Mouse (Mus musculus) heart, embryonic 11.5 days (tissue): Measurements from ENCODE around the gene Fam214b. TPM values are rescaled to one million over a fixed set of nuclear protein-coding genes. Genes with fewer than 3 reads are reported as not detected.
"Not testable (repeated sequence)": the region's sequence is repeated elsewhere in the genome, so short reads cannot be mapped to it uniquely, and the experiment has no call there.

Experiments
- ATAC-seq: fragments of 200-750 bp; cut with Nextera tagmentation; replicated peaks from 2 replicates; pipeline ENCODE4 v1.8.0; 2017; ENCODE audit warnings: moderate library complexity; ENCODE audit not compliant: insufficient number of reproducible peaks, low FRiP score, low TSS enrichment
- H3K27ac ChIP-seq: fragments of 300-500 bp; sonication (generic); 2 replicates; pipeline ENCODE4 v1.5.1; 2014; ENCODE audit warnings: mild to moderate bottlenecking, low read depth, low read length
- H3K27me3 ChIP-seq: fragments of 300-500 bp; sonication (generic); 2 replicates; pipeline ENCODE4 v1.6.1; 2014; ENCODE audit warnings: mild to moderate bottlenecking, low read length, mixed read lengths; ENCODE audit not compliant: control insufficient read depth, insufficient read depth
- H3K36me3 ChIP-seq: fragments of 300-500 bp; sonication (generic); 2 replicates; pipeline ENCODE4 v1.6.1; 2014; ENCODE audit warnings: mild to moderate bottlenecking, low read length, moderate library complexity, mixed read lengths; ENCODE audit not compliant: control insufficient read depth, insufficient read depth
- H3K4me1 ChIP-seq: fragments of 300-500 bp; sonication (generic); 2 replicates; pipeline ENCODE4 v1.6.1; 2014; ENCODE audit warnings: low read length; ENCODE audit not compliant: control insufficient read depth, insufficient read depth
- H3K4me2 ChIP-seq: fragments of 300-500 bp; sonication (generic); 2 replicates; pipeline ENCODE4 v1.6.1; 2014; ENCODE audit warnings: mild to moderate bottlenecking, moderate library complexity
- H3K4me3 ChIP-seq: fragments of 300-500 bp; sonication (generic); 2 replicates; pipeline ENCODE4 v1.5.1; 2014; ENCODE audit warnings: low read depth, low read length
- H3K9ac ChIP-seq: fragments of 300-500 bp; sonication (generic); 2 replicates; pipeline ENCODE4 v1.6.1; 2014; ENCODE audit warnings: mild to moderate bottlenecking, low read depth, low read length, moderate library complexity
- H3K9me3 ChIP-seq: fragments of 300-500 bp; sonication (generic); replicated peaks from 2 replicates; pipeline ENCODE4 v1.6.1; 2016; ENCODE audit warnings: low read length; ENCODE audit not compliant: control insufficient read depth
- WGBS: fragments of 180-500 bp; shearing (Covaris S2); extraction: QIAGEN DNeasy Blood & Tissue Kit; methylation state at CpG from one replicate; pipeline ENCODE4 v1.1.7; 2014; ENCODE audit not compliant: insufficient replicate concordance; 5-methylcytosine and 5-hydroxymethylcytosine counted together
- polyA plus RNA-seq: library from polyadenylated mRNA; unstranded; fragments of >200 nt; fragmentation: Nextera tagmentation; extraction: Ambion mirVana; gene quantifications from 2 replicates; pipeline ENCODE4 v1.2.1, GENCODE M21; 2014

The Fam214b gene
- polyA plus RNA-seq, 1 experiment from 2014 or later, result 10.8 TPM

DNA sequence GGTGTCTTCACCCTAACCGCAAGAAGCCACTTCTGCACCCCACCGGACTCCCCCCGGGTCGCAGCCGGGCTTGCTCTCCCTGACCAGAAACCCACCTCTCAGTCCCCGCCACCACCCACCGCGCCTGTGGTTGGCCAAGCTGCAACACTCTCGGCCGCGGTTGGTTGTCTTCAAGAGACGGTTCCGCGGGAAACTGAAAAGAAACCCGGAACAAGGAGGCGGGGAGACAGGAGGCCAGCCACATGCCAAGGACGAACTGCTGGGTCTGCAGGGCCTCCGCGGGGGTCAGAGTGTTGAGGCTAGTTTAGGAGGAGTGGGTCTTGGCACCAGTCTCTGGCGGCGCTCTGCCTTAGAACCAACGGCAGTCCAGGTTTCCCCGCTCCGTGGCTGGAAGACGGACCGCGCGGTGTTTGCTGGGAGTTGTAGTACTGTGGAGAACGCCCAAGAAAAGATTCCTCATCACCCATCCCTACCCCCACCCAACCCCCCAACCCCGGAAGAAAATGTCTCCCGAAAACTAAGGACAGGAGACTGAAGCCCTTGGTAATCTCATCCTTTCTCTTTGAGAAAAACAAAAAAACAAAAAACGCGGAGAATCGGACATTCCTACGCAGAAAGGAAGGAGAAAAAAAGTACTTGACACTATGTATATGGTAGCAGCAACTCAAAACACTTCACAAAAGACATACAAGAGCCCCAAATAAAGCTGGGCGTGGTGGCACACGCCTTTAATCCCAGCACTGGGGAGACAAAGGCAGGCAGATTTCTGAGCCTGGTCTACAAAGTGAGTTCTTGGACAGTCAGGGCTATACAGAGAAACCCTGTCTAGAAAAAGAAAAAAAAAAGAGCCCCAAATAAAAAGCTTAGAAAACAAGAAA lies 35.6 kb downstream of the Fam214b start, which contains the start of gene Fancg:
Fancg (minus strand) TSS at position 346 of the 878 bp plus-strand sequence.
- H3K9me3 ChIP-seq, result no peaks in the 10 kb centered on the region
- H3K36me3 ChIP-seq, result no peaks in the 10 kb centered on the region
- peak within 1 kb of the TSS; percentile 46 for H3K27ac ChIP-seq
- ATAC-seq, result peak; percentile 83
- peak within 1 kb of the TSS; percentile 76 for H3K9ac ChIP-seq
- WGBS, result 2% methylated on average over 37 of the region's 37 CpGs
- H3K4me3 ChIP-seq, result peak within 1 kb of the TSS; percentile 71
- peak within 1 kb of the TSS; percentile 78 for H3K4me2 ChIP-seq
- H3K27me3 ChIP-seq, result no peaks in the 10 kb centered on the region
- H3K4me1 ChIP-seq, result peaks cover 7% of the 10 kb centered on the region; the same call in 1 of the 2 replicates

GRCm38 (mm10) chr4:43005765-43006164 lies 40.3 kb downstream of the Fam214b start:
- Histone ChIP-seq H3K9me3 (no peaks in the 10 kb centered on the region), H3K27ac (no peak overlapping the region), H3K9ac (no peak overlapping the region), H3K4me3 (no peak overlapping the region), H3K4me1 (peaks cover 7% of the 10 kb centered on the region; the same call in 1 of the 2 replicates), H3K4me2 (no peak overlapping the region), H3K36me3 (no peaks in the 10 kb centered on the region), H3K27me3 (no peaks in the 10 kb centered on the region)
- WGBS, result 53% methylated on average over 2 of the region's 2 CpGs
- ATAC-seq, result no peak

- Histone ChIP-seq H3K4me1 (peaks cover 7% of the 10 kb centered on the region; the same call in 1 of the 2 replicates), H3K27me3 (no peaks in the 10 kb centered on the region), H3K4me3 (no peak overlapping the region), H3K9ac (no peak overlapping the region), H3K4me2 (no peak overlapping the region), H3K9me3 (no peaks in the 10 kb centered on the region), H3K36me3 (no peaks in the 10 kb centered on the region), H3K27ac (no peak overlapping the region)
- WGBS, result 94% methylated on average over 3 of the region's 3 CpGs
- no peak for ATAC-seq
Measured at GRCm38 (mm10) chr4:43004951-43005350, 41.1 kb downstream of the Fam214b start.

GRCm38 (mm10) chr4:43002756-43003439 lies 43.1 kb downstream of the Fam214b start:
- H3K4me3 ChIP-seq, result no peak overlapping the region
- H3K9me3 ChIP-seq, result no peaks in the 10 kb centered on the region
- H3K27me3 ChIP-seq, result no peaks in the 10 kb centered on the region
- WGBS, result 79% methylated on average over 12 of the region's 12 CpGs
- no peak for ATAC-seq
- H3K4me2 ChIP-seq, result no peak overlapping the region
- peaks cover 6% of the 10 kb centered on the region; the same call in 1 of the 2 replicates for H3K4me1 ChIP-seq
- H3K9ac ChIP-seq, result no peak overlapping the region
- no peak overlapping the region for H3K27ac ChIP-seq
- H3K36me3 ChIP-seq, result no peaks in the 10 kb centered on the region

DNA sequence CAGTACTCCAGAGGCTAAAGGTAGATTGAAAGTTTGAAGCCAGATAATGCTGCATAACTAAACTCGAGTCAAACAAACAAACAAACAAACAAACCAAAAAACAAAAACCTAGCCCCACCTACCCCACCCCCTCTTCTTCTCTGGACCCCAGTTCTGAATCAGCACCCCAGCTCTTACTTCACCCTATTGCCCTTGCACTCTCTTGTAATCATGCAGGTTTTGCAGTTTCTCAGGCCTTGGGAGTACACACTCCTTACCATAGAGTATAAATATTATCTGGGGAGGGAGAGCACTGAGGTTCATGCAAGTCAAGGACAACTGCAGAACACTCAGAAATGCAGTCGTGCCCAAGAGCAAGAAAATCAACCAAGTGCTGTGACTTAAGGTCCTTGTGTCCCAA lies 44.7 kb downstream of the Fam214b start:
- no peaks in the 10 kb centered on the region for H3K27me3 ChIP-seq
- no peak overlapping the region for H3K4me3 ChIP-seq
- no peak overlapping the region for H3K27ac ChIP-seq
- no peak for ATAC-seq
- H3K4me2 ChIP-seq, result no peak overlapping the region
- H3K36me3 ChIP-seq, result no peaks in the 10 kb centered on the region; the same call in 1 of the 2 replicates
- WGBS, result 90% methylated on average over 2 of the region's 2 CpGs
- H3K9me3 ChIP-seq, result no peaks in the 10 kb centered on the region
- H3K4me1 ChIP-seq, result peaks cover 12% of the 10 kb centered on the region; the same call in 1 of the 2 replicates
- no peak overlapping the region for H3K9ac ChIP-seq

DNA sequence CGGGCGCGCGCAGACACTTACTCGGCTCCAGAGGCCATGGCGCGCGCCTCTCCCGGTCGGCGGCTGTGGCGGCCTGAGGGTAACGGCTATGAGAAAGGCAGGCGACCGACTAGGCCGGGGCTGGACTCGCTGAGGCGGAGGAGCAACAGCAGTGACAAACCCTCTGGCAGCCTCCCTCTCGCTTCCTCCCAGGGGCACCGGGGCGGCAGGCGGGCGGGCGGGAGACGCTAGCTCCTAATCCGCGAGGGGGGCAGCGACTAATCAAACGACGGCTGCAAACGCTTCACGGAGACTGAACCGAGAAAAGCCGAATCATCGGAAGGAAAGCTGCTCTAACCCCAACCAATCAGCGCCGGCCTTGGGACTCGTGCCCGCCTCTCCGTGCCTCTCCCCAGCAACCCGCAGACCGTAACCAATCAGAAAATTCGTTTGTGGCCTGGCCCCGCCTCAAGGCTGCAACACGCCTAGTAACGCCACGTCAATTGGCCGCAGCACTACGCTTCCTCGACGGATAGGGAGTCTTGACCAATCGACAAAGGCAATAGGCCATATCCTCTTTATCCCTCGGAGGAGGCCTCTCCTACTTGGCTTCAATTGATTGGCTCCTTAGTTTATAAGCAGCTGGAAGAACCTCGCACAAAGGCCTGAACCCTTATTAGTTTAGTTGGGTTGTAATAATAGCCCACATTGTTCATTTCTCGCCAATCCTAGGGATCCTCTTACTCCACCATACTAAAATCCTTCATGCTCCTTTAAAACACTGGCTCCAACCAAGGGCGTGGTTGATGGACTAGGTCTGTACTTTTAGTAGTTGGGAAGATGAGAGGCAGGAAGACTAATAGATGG lies 45.7 kb downstream of the Fam214b start, which contains the start of gene Vcp:
Vcp (minus strand) TSS at position 367 of the 846 bp plus-strand sequence.
- Histone ChIP-seq H3K4me1 (peaks cover 12% of the 10 kb centered on the region; the same call in 1 of the 2 replicates), H3K4me2 (peak within 1 kb of the TSS; percentile 91), H3K27ac (peak within 1 kb of the TSS; percentile 100), H3K4me3 (peak within 1 kb of the TSS; percentile 95), H3K9ac (peak within 1 kb of the TSS; percentile 97)
- H3K36me3 ChIP-seq, H3K9me3 ChIP-seq, H3K27me3 ChIP-seq: not testable (repeated sequence)
- under 1% methylated on average over 46 of the region's 56 CpGs for WGBS
- peak; percentile 97 for ATAC-seq

- peak overlapping the region; percentile 100 for H3K27ac ChIP-seq
- peak overlapping the region; percentile 97 for H3K9ac ChIP-seq
- 0% methylated on average over 51 of the region's 51 CpGs for WGBS
- peaks cover 5% of the 10 kb centered on the region; the same call in 1 of the 2 replicates for H3K36me3 ChIP-seq
- no peaks in the 10 kb centered on the region for H3K9me3 ChIP-seq
- peaks cover 12% of the 10 kb centered on the region; the same call in 1 of the 2 replicates for H3K4me1 ChIP-seq
- peak overlapping the region; percentile 95 for H3K4me3 ChIP-seq
- H3K27me3 ChIP-seq, result no peaks in the 10 kb centered on the region
- peak overlapping the region; percentile 91 for H3K4me2 ChIP-seq
- ATAC-seq, result peak; percentile 78
Measured at GRCm38 (mm10) chr4:42999451-43000140, 46.4 kb downstream of the Fam214b start.
